Mouse (Mus musculus) cerebellum, adult 2 months (tissue): ENCODE results near the gene Hdac4.

Source experiments
- CTCF ChIP-seq: fragments of 200-500 bp; IDR thresholded peaks from 2 replicates; pipeline ENCODE4 v1.5.1; 2011; ENCODE audit warnings: low read depth, mild to moderate bottlenecking, control low read depth, low read length, moderate library complexity, borderline replicate concordance; ENCODE audit not compliant: insufficient read depth
- POLR2A ChIP-seq: fragments of 200-500 bp; IDR thresholded peaks from 2 replicates; pipeline ENCODE4 v1.6.1; 2011; ENCODE audit warnings: low read length, control low read depth, borderline replicate concordance; ENCODE audit not compliant: insufficient read depth

DNA sequence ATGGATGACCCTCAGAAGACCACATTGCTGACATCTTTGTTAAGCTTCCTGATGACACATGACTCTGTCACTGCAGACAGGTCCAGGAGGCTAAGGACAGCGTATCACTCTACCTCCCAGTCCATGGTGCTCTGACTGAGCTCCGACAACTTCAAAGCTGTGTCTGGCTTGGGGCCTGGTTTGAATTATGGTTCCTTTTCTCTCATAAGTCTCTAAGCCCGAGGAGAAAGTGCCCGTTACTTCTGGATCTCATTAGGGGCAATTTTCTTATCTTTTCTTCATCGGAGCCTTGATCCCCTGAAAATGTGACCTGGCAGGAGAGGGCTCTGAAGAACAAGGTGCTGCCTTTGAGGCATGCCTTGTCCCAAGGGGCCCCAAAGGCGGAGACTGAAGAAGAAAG, 242.6 kb downstream of the Hdac4 start:
- TF ChIP-seq CTCF, result no peak
- TF ChIP-seq POLR2A, result no peak
